Mouse (Mus musculus): ENCODE data around the gene Bcl11a. TPM values are rescaled to one million over a fixed set of nuclear protein-coding genes. Genes with fewer than 3 reads are reported as not detected.

Gene Bcl11a
- polyA plus RNA-seq, 1 experiment from 2014 or later, result 26.4 TPM

GRCm38 (mm10) chr11:24135244-24135643, 57.4 kb downstream of the Bcl11a start:
- no peak overlapping the region for H3K4me3 ChIP-seq (ENCODE audit: low read depth, low read length)
- H3K9me3 ChIP-seq (ENCODE audit: control insufficient read depth, low read length), result no peaks in the 10 kb centered on the region
- H3K27ac ChIP-seq (replicated peaks; ENCODE audit: low read depth, low read length), result no peak overlapping the region
- WGBS, result 74% methylated on average over 2 of the region's 2 CpGs
- no peak overlapping the region for H3K4me2 ChIP-seq (ENCODE audit: low read depth, low read length)
- H3K9ac ChIP-seq (ENCODE audit: low read depth, low read length), result no peak overlapping the region
- H3K36me3 ChIP-seq (ENCODE audit: control insufficient read depth, insufficient read depth, low read length), result no peaks in the 10 kb centered on the region
- no peak for ATAC-seq (ENCODE audit: low read depth)
- no peak for DNase-seq (ENCODE audit: low spot score)
- peaks cover 12% of the 10 kb centered on the region; the same call in 1 of the 2 replicates for H3K4me1 ChIP-seq (ENCODE audit: control insufficient read depth, insufficient read depth, low read length)
- no peaks in the 10 kb centered on the region for H3K27me3 ChIP-seq (replicated peaks; ENCODE audit: control insufficient read depth, insufficient read depth, low read length)

DNA sequence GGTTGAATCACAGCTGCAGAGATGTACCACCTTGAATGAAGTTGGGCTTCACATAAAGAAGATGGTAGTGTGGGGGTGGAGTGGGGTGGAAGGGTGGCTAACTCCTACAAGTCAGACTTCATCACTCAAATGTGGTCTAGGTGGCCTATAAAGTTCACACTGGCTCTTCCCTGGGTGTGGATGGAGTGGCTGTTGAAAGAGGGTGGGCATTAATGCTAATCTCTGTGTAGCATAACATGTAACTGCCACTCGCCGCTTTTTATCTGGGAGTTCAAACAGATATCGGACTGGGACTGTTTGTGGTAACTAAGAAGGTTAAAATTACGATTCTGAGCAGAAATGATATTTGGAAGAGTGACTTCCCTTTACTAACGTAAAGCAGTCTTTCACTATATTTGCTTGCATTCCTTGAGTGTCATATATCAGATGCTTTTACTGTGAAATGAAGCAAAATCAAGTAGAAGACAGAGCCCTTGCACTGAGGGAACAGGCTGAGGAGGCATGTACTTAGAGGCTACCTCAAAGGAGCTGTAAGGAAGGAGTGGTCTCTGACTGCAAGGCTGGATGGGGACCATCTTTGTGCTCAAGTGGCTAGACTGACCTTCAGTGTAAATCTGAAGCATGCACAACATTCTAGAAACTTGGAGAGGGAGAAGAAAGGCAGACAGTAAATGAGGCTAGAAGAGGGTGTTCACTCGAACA, 58.4 kb downstream of the Bcl11a start:
- 0 out of 2 replicates have a peak, but pooled peaks have one; percentile 42 for ATAC-seq (ENCODE audit: low read depth)

GRCm38 (mm10) chr11:24137891-24138290, 60.0 kb downstream of the Bcl11a start:
- WGBS, result 89% methylated on average over 2 of the region's 2 CpGs
- Histone ChIP-seq H3K4me2 (ENCODE audit: low read depth, low read length) (no peak overlapping the region), H3K9me3 (ENCODE audit: control insufficient read depth, low read length) (no peaks in the 10 kb centered on the region), H3K27ac (replicated peaks; ENCODE audit: low read depth, low read length) (no peak overlapping the region), H3K36me3 (ENCODE audit: control insufficient read depth, insufficient read depth, low read length) (no peaks in the 10 kb centered on the region), H3K4me3 (ENCODE audit: low read depth, low read length) (no peak overlapping the region), H3K4me1 (ENCODE audit: control insufficient read depth, insufficient read depth, low read length) (peaks cover 15% of the 10 kb centered on the region), H3K27me3 (replicated peaks; ENCODE audit: control insufficient read depth, insufficient read depth, low read length) (no peaks in the 10 kb centered on the region), H3K9ac (ENCODE audit: low read depth, low read length) (no peak overlapping the region)
- ATAC-seq (ENCODE audit: low read depth) (no peak), DNase-seq (ENCODE audit: low spot score) (no peak)

More for the DNA sequence above, 58.4 kb downstream of the Bcl11a start:
- H3K9me3 ChIP-seq (ENCODE audit: control insufficient read depth, low read length), result no peaks in the 10 kb centered on the region
- WGBS, result 59% methylated on average over 6 of the region's 6 CpGs
- H3K27me3 ChIP-seq (replicated peaks; ENCODE audit: control insufficient read depth, insufficient read depth, low read length), result no peaks in the 10 kb centered on the region
- no peak overlapping the region for H3K9ac ChIP-seq (ENCODE audit: low read depth, low read length)
- H3K4me3 ChIP-seq (ENCODE audit: low read depth, low read length), result no peak overlapping the region
- H3K36me3 ChIP-seq (ENCODE audit: control insufficient read depth, insufficient read depth, low read length), result no peaks in the 10 kb centered on the region
- H3K4me1 ChIP-seq (ENCODE audit: control insufficient read depth, insufficient read depth, low read length), result peaks cover 10% of the 10 kb centered on the region; the same call in 1 of the 2 replicates
- no peak overlapping the region for H3K4me2 ChIP-seq (ENCODE audit: low read depth, low read length)
- no peak for DNase-seq (ENCODE audit: low spot score)
- peak overlapping the region; percentile 48 for H3K27ac ChIP-seq (replicated peaks; ENCODE audit: low read depth, low read length)

DNA sequence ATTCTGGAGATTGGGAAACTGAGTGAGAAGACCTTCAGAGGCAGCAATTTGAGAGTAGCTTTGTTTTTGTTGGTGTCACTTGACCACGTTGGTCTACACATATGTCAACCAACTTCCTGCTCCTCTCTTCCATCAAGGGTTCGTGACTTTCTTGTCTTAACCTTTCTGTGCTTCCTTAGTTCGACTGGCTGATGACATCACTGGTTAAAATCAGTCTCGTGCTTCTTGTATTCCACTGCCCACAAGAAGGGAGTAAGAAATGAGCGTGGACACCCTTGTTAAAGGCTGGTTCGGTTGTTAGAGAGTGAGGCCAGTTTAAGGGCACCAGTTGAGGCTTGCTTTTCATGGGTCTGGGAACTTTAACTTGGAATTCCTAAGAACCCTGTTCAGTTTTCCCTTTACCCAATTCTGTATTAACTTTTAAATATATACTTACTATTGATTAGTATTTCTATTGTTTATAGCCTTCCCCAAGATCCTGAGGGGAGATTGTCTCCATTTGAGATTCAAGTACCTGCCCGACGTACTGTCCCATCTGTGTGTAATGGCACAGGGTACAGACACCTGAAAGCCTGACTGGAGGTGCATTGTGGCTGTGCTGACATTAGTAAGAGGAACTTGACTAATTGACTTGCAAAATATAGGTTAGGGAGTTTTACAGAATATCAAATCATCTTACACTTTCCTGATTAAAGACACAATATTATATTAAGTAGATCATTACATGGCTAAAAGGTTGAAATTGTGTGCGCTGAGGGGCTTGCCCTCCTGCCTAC, 60.9 kb downstream of the Bcl11a start:
- 77% methylated on average over 9 of the region's 9 CpGs for WGBS

DNA sequence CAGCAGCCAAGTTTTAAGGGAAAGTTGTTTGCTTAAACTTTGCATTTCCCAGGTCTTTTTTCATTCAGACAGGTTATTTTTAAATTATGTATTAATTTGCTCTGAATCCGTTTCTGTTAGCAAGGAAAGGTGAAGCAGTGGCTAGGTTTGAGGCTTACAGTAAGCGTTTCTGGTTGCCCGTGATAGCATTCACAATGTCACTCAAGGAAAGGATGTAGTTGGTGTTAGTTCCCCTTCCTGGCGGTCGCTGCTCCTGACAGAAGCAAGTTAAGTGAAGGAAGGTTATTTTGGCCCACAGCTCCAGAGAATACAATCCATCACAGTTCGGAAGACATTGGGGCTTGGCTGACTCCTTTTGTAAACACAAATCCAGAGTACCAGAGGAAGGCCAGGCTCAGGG, 61.6 kb downstream of the Bcl11a start:
- Histone ChIP-seq H3K9me3 (ENCODE audit: control insufficient read depth, low read length) (no peaks in the 10 kb centered on the region), H3K36me3 (ENCODE audit: control insufficient read depth, insufficient read depth, low read length) (no peaks in the 10 kb centered on the region), H3K9ac (ENCODE audit: low read depth, low read length) (no peak overlapping the region), H3K4me2 (ENCODE audit: low read depth, low read length) (no peak overlapping the region), H3K27ac (replicated peaks; ENCODE audit: low read depth, low read length) (no peak overlapping the region), H3K4me3 (ENCODE audit: low read depth, low read length) (no peak overlapping the region), H3K4me1 (ENCODE audit: control insufficient read depth, insufficient read depth, low read length) (peaks cover 18% of the 10 kb centered on the region), H3K27me3 (replicated peaks; ENCODE audit: control insufficient read depth, insufficient read depth, low read length) (no peaks in the 10 kb centered on the region)
- ATAC-seq (ENCODE audit: low read depth) (no peak), DNase-seq (ENCODE audit: low spot score) (no peak)
- 85% methylated on average over 6 of the region's 6 CpGs for WGBS

More for the DNA sequence above, 60.9 kb downstream of the Bcl11a start:
- H3K4me3 ChIP-seq (ENCODE audit: low read depth, low read length), result no peak overlapping the region
- DNase-seq (ENCODE audit: low spot score) (no peak), ATAC-seq (ENCODE audit: low read depth) (no peak)
- H3K9me3 ChIP-seq (ENCODE audit: control insufficient read depth, low read length), result no peaks in the 10 kb centered on the region
- H3K27ac ChIP-seq (replicated peaks; ENCODE audit: low read depth, low read length), result no peak overlapping the region
- no peaks in the 10 kb centered on the region for H3K36me3 ChIP-seq (ENCODE audit: control insufficient read depth, insufficient read depth, low read length)
- H3K4me2 ChIP-seq (ENCODE audit: low read depth, low read length), result no peak overlapping the region
- no peaks in the 10 kb centered on the region for H3K27me3 ChIP-seq (replicated peaks; ENCODE audit: control insufficient read depth, insufficient read depth, low read length)
- peaks cover 15% of the 10 kb centered on the region for H3K4me1 ChIP-seq (ENCODE audit: control insufficient read depth, insufficient read depth, low read length)
- H3K9ac ChIP-seq (ENCODE audit: low read depth, low read length), result no peak overlapping the region

- Histone ChIP-seq H3K27ac (replicated peaks; ENCODE audit: low read depth, low read length) (no peak overlapping the region), H3K4me2 (ENCODE audit: low read depth, low read length) (no peak overlapping the region), H3K4me1 (ENCODE audit: control insufficient read depth, insufficient read depth, low read length) (peaks cover 23% of the 10 kb centered on the region), H3K4me3 (ENCODE audit: low read depth, low read length) (no peak overlapping the region), H3K27me3 (replicated peaks; ENCODE audit: control insufficient read depth, insufficient read depth, low read length) (no peaks in the 10 kb centered on the region), H3K9ac (ENCODE audit: low read depth, low read length) (no peak overlapping the region), H3K9me3 (ENCODE audit: control insufficient read depth, low read length) (no peaks in the 10 kb centered on the region), H3K36me3 (ENCODE audit: control insufficient read depth, insufficient read depth, low read length) (no peaks in the 10 kb centered on the region)
- WGBS, result 86% methylated on average over 2 of the region's 2 CpGs
- DNase-seq (ENCODE audit: low spot score), result no peak
- ATAC-seq (ENCODE audit: low read depth), result no peak
Measured at GRCm38 (mm10) chr11:24139952-24140351, 62.1 kb downstream of the Bcl11a start.

GRCm38 (mm10) chr11:24140948-24141347, 63.1 kb downstream of the Bcl11a start:
- H3K4me1 ChIP-seq (ENCODE audit: control insufficient read depth, insufficient read depth, low read length), result peaks cover 25% of the 10 kb centered on the region

GRCm38 (mm10) chr11:24141479-24142251, 63.8 kb downstream of the Bcl11a start:
- Histone ChIP-seq H3K9ac (ENCODE audit: low read depth, low read length) (no peak overlapping the region), H3K4me3 (ENCODE audit: low read depth, low read length) (no peak overlapping the region), H3K36me3 (ENCODE audit: control insufficient read depth, insufficient read depth, low read length) (no peaks in the 10 kb centered on the region), H3K27me3 (replicated peaks; ENCODE audit: control insufficient read depth, insufficient read depth, low read length) (no peaks in the 10 kb centered on the region), H3K4me1 (ENCODE audit: control insufficient read depth, insufficient read depth, low read length) (peaks cover 18% of the 10 kb centered on the region), H3K9me3 (ENCODE audit: control insufficient read depth, low read length) (no peaks in the 10 kb centered on the region), H3K27ac (replicated peaks; ENCODE audit: low read depth, low read length) (no peak overlapping the region; the same call in 1 of the 2 replicates), H3K4me2 (ENCODE audit: low read depth, low read length) (no peak overlapping the region)
- no peak for ATAC-seq (ENCODE audit: low read depth)
- 62% methylated on average over 10 of the region's 10 CpGs for WGBS
- DNase-seq (ENCODE audit: low spot score), result no peak

More at GRCm38 (mm10) chr11:24140948-24141347, 63.1 kb downstream of the Bcl11a start:
- Histone ChIP-seq H3K36me3 (ENCODE audit: control insufficient read depth, insufficient read depth, low read length) (no peaks in the 10 kb centered on the region), H3K9me3 (ENCODE audit: control insufficient read depth, low read length) (no peaks in the 10 kb centered on the region), H3K9ac (ENCODE audit: low read depth, low read length) (no peak overlapping the region), H3K27me3 (replicated peaks; ENCODE audit: control insufficient read depth, insufficient read depth, low read length) (no peaks in the 10 kb centered on the region), H3K27ac (replicated peaks; ENCODE audit: low read depth, low read length) (no peak overlapping the region), H3K4me2 (ENCODE audit: low read depth, low read length) (no peak overlapping the region), H3K4me3 (ENCODE audit: low read depth, low read length) (no peak overlapping the region)
- no peak for DNase-seq (ENCODE audit: low spot score)
- 72% methylated on average over 2 of the region's 2 CpGs for WGBS
- no peak for ATAC-seq (ENCODE audit: low read depth)
